Mouse (Mus musculus) hindbrain, embryonic 10.5 days (tissue): ENCODE measurements around the gene Slc11a2. TPM values are rescaled to one million over a fixed set of nuclear protein-coding genes. Genes with fewer than 3 reads are reported as not detected.
"Not testable (repeated sequence)": the region's sequence is repeated elsewhere in the genome, so short reads cannot be mapped to it uniquely, and the experiment has no call there.

ENCODE experiments used
- DNase-seq: peaks from one replicate; pipeline ENCODE4 v3.0.0-alpha.2; 2017; ENCODE audit warnings: low spot score
- H3K27ac ChIP-seq: fragments of 300-500 bp; sonication (generic); 2 replicates; pipeline ENCODE4 v1.5.1; 2016; ENCODE audit warnings: mild to moderate bottlenecking, moderate library complexity
- H3K27me3 ChIP-seq: fragments of 300-500 bp; sonication (generic); 2 replicates; pipeline ENCODE4 v1.6.1; 2016; ENCODE audit warnings: mild to moderate bottlenecking; ENCODE audit not compliant: poor library complexity, insufficient read depth, severe bottlenecking
- H3K36me3 ChIP-seq: fragments of 300-500 bp; sonication (generic); 2 replicates; pipeline ENCODE4 v1.6.1; 2016; ENCODE audit warnings: mild to moderate bottlenecking, moderate library complexity
- H3K4me1 ChIP-seq: fragments of 300-500 bp; sonication (generic); replicated peaks from 2 replicates; pipeline ENCODE4 v1.6.1; 2016; ENCODE audit warnings: mild to moderate bottlenecking
- H3K4me3 ChIP-seq: fragments of 300-500 bp; sonication (generic); 2 replicates; pipeline ENCODE4 v1.5.1; 2016; ENCODE audit warnings: mild to moderate bottlenecking, moderate library complexity
- H3K9me3 ChIP-seq: fragments of 300-500 bp; sonication (generic); 2 replicates; pipeline ENCODE4 v1.6.1; 2016; ENCODE audit warnings: mild to moderate bottlenecking, moderate library complexity
- WGBS: fragments of 180-500 bp; shearing (Covaris S2); methylation state at CpG from one replicate; pipeline ENCODE4 v1.1.7; 2016; 5-methylcytosine and 5-hydroxymethylcytosine counted together
- polyA plus RNA-seq: library from polyadenylated mRNA; unstranded; fragments of >200 nt; fragmentation: Nextera tagmentation; extraction: Ambion mirVana; gene quantifications from 2 replicates; pipeline ENCODE4 v1.2.1, GENCODE M21; 2016

Slc11a2 gene
- polyA plus RNA-seq, 1 experiment from 2014 or later: 25.1 TPM

DNA sequence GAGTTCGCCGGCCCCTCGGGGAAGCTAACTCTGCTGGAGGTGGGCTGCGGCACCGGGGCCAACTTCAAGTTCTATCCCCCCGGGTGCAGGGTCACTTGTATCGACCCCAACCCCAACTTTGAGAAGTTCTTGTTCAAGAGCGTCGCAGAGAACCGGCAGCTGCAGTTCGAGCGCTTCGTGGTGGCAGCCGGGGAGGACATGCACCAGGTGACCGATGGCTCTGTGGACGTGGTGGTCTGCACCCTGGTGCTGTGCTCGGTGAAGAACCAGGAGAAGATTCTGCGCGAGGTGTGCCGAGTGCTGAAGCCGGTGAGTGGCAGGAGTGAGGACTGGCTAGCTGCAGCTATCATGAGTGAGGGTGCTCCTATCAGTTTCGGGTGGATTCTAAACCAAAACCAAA, 71.5 kb downstream of the Slc11a2 start:
- not testable (repeated sequence) for H3K4me1 ChIP-seq, H3K4me3 ChIP-seq, H3K36me3 ChIP-seq, H3K27me3 ChIP-seq, H3K27ac ChIP-seq, H3K9me3 ChIP-seq, DNase-seq
- 91% methylated on average over 22 of the region's 22 CpGs for WGBS

GRCm38 (mm10) chr15:100352711-100353250, 72.1 kb downstream of the Slc11a2 start, which contains the start of the genes Methig1 and Mettl7a2:
Methig1 (plus strand) TSS chr15:100353149.
Mettl7a2 (plus strand) TSS chr15:100353200.
- no peak within 1 kb of the TSS for H3K4me3 ChIP-seq
- H3K27me3 ChIP-seq: no peaks in the 10 kb centered on the region
- no peak for DNase-seq
- no peaks in the 10 kb centered on the region for H3K9me3 ChIP-seq
- no peak within 1 kb of the TSS for H3K27ac ChIP-seq
- peaks cover 3% of the 10 kb centered on the region; the same call in 1 of the 2 replicates for H3K4me1 ChIP-seq
- no peaks in the 10 kb centered on the region for H3K36me3 ChIP-seq
- WGBS: 83% methylated on average over 10 of the region's 10 CpGs

GRCm38 (mm10) chr15:100351501-100352060, 73.3 kb downstream of the Slc11a2 start:
- no peak overlapping the region for H3K4me3 ChIP-seq
- no peak overlapping the region for H3K27ac ChIP-seq
- DNase-seq: no peak
- H3K36me3 ChIP-seq: no peaks in the 10 kb centered on the region
- 81% methylated on average over 6 of the region's 6 CpGs for WGBS
- no peaks in the 10 kb centered on the region for H3K27me3 ChIP-seq
- H3K4me1 ChIP-seq: peaks cover 6% of the 10 kb centered on the region; the same call in 1 of the 2 replicates
- no peaks in the 10 kb centered on the region for H3K9me3 ChIP-seq

- no peaks in the 10 kb centered on the region for H3K36me3 ChIP-seq
- H3K27me3 ChIP-seq: no peaks in the 10 kb centered on the region
- no peak overlapping the region for H3K4me3 ChIP-seq
- H3K27ac ChIP-seq: no peak overlapping the region
- DNase-seq: no peak
- WGBS: 68% methylated on average over 2 of the region's 2 CpGs
- H3K9me3 ChIP-seq: no peaks in the 10 kb centered on the region; the same call in 1 of the 2 replicates
- H3K4me1 ChIP-seq: peaks cover 8% of the 10 kb centered on the region; the same call in 1 of the 2 replicates
Observed at GRCm38 (mm10) chr15:100349496-100349895, 75.4 kb downstream of the Slc11a2 start.

- no peak for DNase-seq
- WGBS: 70% methylated on average over 14 of the region's 14 CpGs
- H3K4me1 ChIP-seq: peaks cover 8% of the 10 kb centered on the region; the same call in 1 of the 2 replicates
- H3K36me3 ChIP-seq: no peaks in the 10 kb centered on the region
- no peak overlapping the region for H3K4me3 ChIP-seq
- H3K9me3 ChIP-seq: no peaks in the 10 kb centered on the region; the same call in 1 of the 2 replicates
- 0 out of 2 replicates have a peak overlapping the region, but pooled peaks have one; percentile 24 for H3K27ac ChIP-seq
- no peaks in the 10 kb centered on the region for H3K27me3 ChIP-seq
Observed at GRCm38 (mm10) chr15:100346761-100347160, 78.1 kb downstream of the Slc11a2 start.

DNA sequence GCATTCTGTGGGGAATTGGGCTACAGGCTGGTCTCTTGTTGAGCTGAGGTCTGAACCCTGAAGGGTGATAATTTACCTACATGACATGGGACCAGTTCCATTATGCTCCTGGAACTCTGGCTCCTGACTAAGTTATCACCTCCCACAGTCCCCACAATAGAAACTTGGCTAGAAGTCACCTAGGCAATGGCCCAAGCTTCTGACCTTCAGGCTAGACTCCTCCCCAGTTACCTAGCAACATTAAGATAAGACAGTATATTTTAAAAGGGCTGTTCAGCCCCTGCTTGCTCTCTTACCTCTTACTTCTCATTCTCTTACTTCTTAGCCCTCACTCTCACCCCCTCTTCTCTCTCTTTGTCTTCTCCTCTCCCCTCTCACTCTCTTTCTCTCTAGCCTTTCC, 79.4 kb downstream of the Slc11a2 start:
- H3K9me3 ChIP-seq: no peaks in the 10 kb centered on the region; the same call in 1 of the 2 replicates
- H3K27ac ChIP-seq: no peak overlapping the region

DNA sequence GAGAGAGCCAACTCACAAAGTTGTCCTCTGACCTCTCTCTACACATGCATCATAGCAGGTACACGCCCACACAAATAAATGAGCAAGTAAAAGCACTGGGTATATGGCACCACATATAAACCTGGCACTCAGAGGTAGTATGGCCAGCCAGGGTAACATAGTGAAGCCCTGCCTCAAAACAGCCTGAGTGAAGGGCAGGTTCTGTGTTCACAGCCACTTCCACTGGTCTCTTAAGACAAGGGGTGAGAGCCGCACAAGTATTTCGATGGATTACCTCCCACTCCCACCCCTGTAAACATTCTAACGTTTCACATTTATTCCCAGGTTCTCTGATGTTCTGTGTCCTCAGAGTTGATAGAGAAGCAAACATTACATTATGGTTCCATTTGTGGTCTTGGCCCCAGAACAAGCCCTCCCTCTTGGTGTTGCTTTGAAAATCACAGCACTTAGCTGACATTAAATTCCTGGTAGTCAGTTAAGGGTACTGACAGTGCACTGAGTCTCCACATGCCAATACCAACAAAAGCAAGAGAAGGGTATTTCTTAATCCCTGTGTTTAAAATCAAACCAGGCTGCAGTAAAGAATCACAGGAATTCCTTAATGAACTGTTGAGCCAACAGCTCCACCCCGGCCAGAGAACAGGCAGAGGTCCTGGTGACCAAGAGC, 83.4 kb downstream of the Slc11a2 start:
- H3K9me3 ChIP-seq, H3K36me3 ChIP-seq, H3K4me1 ChIP-seq, DNase-seq, H3K27ac ChIP-seq, H3K4me3 ChIP-seq, H3K27me3 ChIP-seq: not testable (repeated sequence)
- 83% methylated on average over 4 of the region's 5 CpGs for WGBS

More for the DNA sequence above, 79.4 kb downstream of the Slc11a2 start:
- H3K4me3 ChIP-seq: no peak overlapping the region
- no peaks in the 10 kb centered on the region for H3K36me3 ChIP-seq
- H3K27me3 ChIP-seq: no peaks in the 10 kb centered on the region
- H3K4me1 ChIP-seq: peaks cover 8% of the 10 kb centered on the region; the same call in 1 of the 2 replicates
- DNase-seq: no peak

Other genes with a start within 250 kb of the Slc11a2 start
- gene Atf1, start 197.3 kb downstream of the Slc11a2 start, polyA plus RNA-seq: 22.9 and 34.4 TPM in 2 replicates
- gene Tmprss12, start 144.2 kb downstream of the Slc11a2 start, polyA plus RNA-seq: not detected in 2 replicates
- gene Mettl7a1, start 120.9 kb downstream of the Slc11a2 start, polyA plus RNA-seq: 3.8 and 5.5 TPM in 2 replicates
- gene Mettl7a3, start 90.1 kb downstream of the Slc11a2 start, polyA plus RNA-seq: not detected in 2 replicates
- 0.21 TPM in 1 of 2 replicates, not detected in the other for gene Methig1, start 71.9 kb downstream of the Slc11a2 start, polyA plus RNA-seq
- not detected in 2 replicates for gene Mettl7a2, start 71.9 kb downstream of the Slc11a2 start, polyA plus RNA-seq
- gene Higd1c, start 60.5 kb downstream of the Slc11a2 start, polyA plus RNA-seq: 0.47 TPM in 1 of 2 replicates, not detected in the other
- gene Gm5475, start 2.9 kb downstream of the Slc11a2 start, polyA plus RNA-seq: not detected in 2 replicates
- gene Letmd1, start 44.0 kb upstream of the Slc11a2 start, polyA plus RNA-seq: 38.0 and 41.2 TPM in 2 replicates
- gene Csrnp2, start 70.4 kb upstream of the Slc11a2 start, polyA plus RNA-seq: 20.9 and 26.2 TPM in 2 replicates
- gene Tfcp2, start 126.9 kb upstream of the Slc11a2 start, polyA plus RNA-seq: 34.6 and 36.9 TPM in 2 replicates
- 4.5 and 9.8 TPM in 2 replicates for gene Pou6f1, start 174.9 kb upstream of the Slc11a2 start, polyA plus RNA-seq
- gene Dazap2, start 190.3 kb upstream of the Slc11a2 start, polyA plus RNA-seq: 231 and 240 TPM in 2 replicates
- gene Smagp, start 211.9 kb upstream of the Slc11a2 start, polyA plus RNA-seq: 5.7 and 6.5 TPM in 2 replicates
- 4.0 and 4.5 TPM in 2 replicates for gene Bin2, start 244.5 kb upstream of the Slc11a2 start, polyA plus RNA-seq